Mouse (Mus musculus): ENCODE measurements around the gene Med16. TPM values are rescaled to one million over a fixed set of nuclear protein-coding genes. Genes with fewer than 3 reads are reported as not detected.

The Med16 gene
- total RNA-seq, 2 experiments from 2014 or later, result 57.7 to 59.3 TPM

DNA sequence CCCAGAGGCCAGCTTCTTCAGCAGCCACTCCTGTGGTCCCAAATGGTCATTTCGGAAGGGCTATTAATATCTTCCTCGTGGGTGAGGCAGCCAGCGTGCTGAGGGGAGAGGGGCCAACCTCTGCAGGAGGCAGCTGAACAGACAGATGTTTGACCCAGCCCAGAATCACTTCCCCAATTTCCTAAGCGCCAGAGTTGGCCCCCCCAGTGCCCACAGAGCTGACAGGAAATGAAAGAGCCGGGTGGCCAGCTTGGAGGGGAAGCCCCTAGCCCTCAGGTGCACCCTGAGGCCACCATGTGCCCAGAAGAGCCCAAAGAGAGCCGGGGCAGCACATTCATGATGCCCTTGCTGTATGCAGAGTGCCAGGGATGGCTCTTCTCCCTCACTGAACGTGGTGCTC lies 32.0 kb upstream of the Med16 start:
- no peak for DNase-seq (ENCODE audit: low spot score in 2 of 2)
- no peak for TF ChIP-seq CTCF (conservative IDR thresholded peaks at IDR 0.05)

GRCm38 (mm10) chr10:79937775-79938526 lies 29.2 kb upstream of the Med16 start:
- no peak for DNase-seq (ENCODE audit: low spot score in 2 of 2)
- H3K4me3 ChIP-seq, result no peak overlapping the region
- H3K27ac ChIP-seq, result no peak overlapping the region
- TF ChIP-seq CTCF (conservative IDR thresholded peaks at IDR 0.05), result no peak

More for the DNA sequence above, 32.0 kb upstream of the Med16 start:
- Histone ChIP-seq H3K4me3 (no peak overlapping the region), H3K27ac (no peak overlapping the region)

DNA sequence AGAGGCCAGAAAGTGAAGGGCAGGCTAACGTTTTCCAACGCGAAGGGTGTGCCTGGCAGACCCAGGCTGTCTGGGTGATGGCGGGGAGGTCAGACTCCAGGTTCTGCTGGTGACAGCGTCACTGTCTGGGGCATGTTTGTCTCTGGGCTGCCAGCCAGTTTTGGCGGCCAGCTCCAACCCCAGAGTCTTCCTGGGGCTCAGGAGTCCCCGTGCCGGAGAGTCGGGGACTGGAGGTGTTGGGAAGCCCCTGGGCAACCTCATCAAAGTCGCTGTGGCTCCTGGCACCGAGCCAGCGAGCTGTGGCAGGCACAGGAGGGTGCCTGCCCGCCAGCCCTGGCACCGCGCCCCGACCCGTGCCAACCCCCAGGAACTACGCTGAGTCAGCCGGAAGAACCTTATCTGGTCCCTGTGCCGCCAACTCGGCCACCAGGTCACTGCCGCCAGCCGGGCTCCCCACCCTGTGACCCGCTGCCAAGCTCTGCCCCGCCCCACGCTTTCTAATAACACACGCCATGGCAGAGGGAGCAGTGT lies 28.3 kb upstream of the Med16 start:
- no peak for DNase-seq (ENCODE audit: low spot score in 2 of 2)
- Histone ChIP-seq H3K27ac (no peak overlapping the region), H3K4me3 (peak overlapping the region; percentile 24; the same call in 1 of the 2 replicates)
- TF ChIP-seq CTCF (conservative IDR thresholded peaks at IDR 0.05), result no peak

DNA sequence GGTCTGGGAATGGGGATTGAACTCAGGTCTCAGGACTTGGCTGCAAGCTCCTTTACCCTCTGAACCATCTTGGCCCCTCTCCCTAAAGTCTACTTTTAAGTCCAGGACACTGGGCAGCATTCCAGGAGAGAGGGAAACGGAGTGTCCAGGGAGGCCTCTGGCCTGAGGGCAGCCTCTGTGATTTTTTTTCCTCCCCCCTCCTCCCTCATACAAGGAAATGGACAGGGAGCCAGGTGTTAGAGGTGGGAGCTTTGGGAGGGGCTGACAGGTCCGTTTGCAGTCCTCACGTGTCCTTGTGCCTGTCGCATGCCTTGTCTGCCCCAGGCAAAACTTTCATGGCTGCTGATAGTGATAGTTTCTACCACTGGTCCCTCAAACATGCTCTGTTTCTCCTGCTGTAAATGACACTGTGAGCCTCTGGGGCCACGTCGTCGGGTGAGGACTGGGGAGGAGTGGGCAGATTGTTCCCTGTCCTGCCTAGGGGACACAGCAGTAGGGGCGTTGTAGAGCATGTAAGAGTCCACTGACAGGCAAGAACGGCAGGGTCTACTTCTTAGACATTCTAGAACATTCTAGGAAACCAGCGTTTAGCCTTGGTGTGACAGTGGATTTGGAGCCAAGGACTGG lies 27.7 kb upstream of the Med16 start:
- no peak for TF ChIP-seq CTCF (conservative IDR thresholded peaks at IDR 0.05)
- no peak for DNase-seq (ENCODE audit: low spot score in 2 of 2)
- Histone ChIP-seq H3K27ac (no peak overlapping the region), H3K4me3 (no peak overlapping the region)

GRCm38 (mm10) chr10:79934794-79935569 lies 26.3 kb upstream of the Med16 start:
- no peak for TF ChIP-seq CTCF (conservative IDR thresholded peaks at IDR 0.05)
- no peak overlapping the region for H3K4me3 ChIP-seq
- no peak for DNase-seq (ENCODE audit: low spot score in 2 of 2)
- H3K27ac ChIP-seq, result no peak overlapping the region

- Histone ChIP-seq H3K27ac (peak overlapping the region; percentile 72; the same call in 1 of the 2 replicates), H3K4me3 (no peak overlapping the region)
- DNase-seq (ENCODE audit: low spot score in 2 of 2), result peak; percentile 64 to 67
- TF ChIP-seq CTCF (conservative IDR thresholded peaks at IDR 0.05), result no peak
Measured at GRCm38 (mm10) chr10:79934272-79934721, 25.6 kb upstream of the Med16 start.

DNA sequence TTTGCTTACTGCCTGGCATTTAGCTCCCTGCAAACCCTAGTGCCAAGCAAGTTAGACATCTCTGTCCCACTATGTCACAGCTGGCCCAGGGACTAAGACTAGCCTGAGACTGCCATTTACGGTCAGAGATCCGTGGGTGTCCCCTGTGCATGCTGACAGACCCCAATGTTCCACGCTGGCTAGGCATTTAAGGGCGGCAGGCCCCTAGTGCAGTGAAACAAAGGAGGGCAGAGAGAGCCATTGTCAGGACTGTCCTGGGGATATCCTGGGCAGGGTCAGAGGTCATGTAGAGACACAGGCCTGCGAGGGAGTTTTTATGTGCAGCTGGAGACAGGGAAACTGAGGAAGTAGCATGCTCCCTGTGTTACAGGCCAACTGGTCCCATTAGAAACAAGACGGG lies 25.1 kb upstream of the Med16 start:
- TF ChIP-seq CTCF (conservative IDR thresholded peaks at IDR 0.05), result no peak
- no peak for DNase-seq (ENCODE audit: low spot score in 2 of 2)
- peak overlapping the region; percentile 72; the same call in 1 of the 2 replicates for H3K27ac ChIP-seq
- no peak overlapping the region for H3K4me3 ChIP-seq

GRCm38 (mm10) chr10:79933145-79933679 lies 24.5 kb upstream of the Med16 start:
- no peak for TF ChIP-seq CTCF (conservative IDR thresholded peaks at IDR 0.05)
- Histone ChIP-seq H3K27ac (peak overlapping the region; percentile 72; the same call in 1 of the 2 replicates), H3K4me3 (no peak overlapping the region)
- DNase-seq (ENCODE audit: low spot score in 2 of 2), result no peak

DNA sequence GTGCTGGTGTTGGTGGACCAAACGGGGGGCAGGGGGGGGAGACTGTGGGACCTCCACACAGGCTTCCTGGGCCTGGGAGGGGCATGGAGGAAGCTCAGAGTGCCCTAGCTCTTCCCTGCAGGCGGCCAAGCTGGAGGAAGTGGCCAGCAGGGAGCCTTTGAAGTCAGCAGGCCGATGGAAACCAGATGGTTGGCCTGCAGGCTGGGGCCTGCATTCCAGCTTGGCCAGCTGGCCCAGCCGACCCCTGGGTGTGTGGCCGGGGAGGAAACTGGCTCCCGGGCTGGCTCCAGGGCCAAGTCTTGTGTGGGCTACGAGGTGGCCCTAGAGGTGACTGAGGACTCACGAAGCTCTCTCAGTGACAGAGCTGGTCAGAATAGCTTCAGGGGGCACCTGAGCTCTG lies 24.0 kb upstream of the Med16 start:
- Histone ChIP-seq H3K27ac (peak overlapping the region; percentile 72; the same call in 1 of the 2 replicates), H3K4me3 (no peak overlapping the region)
- TF ChIP-seq CTCF (conservative IDR thresholded peaks at IDR 0.05), result peak; percentile 38
- peak in 1 of 2 experiments; percentile 47 for DNase-seq (ENCODE audit: low spot score in 2 of 2)

DNA sequence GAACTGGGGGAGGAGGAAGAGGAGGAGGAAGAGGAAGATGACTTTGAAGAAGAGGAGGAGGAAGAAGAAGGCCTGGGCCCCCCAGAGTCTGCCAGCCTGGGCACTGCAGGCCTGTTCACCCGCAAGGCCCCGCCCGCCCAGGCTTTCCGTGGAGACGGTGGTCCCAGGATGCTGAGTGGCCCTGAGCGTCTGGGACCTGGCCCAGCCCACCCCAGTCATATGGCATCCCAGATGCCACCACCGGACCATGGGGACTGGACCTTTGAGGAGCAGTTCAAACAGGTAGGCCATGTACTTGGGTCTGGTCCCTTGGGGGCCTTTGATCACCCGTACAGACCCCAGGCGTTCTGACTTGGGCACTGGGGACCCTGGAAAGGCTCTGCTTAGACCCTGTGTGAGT lies 23.1 kb upstream of the Med16 start:
- no peak for TF ChIP-seq CTCF (conservative IDR thresholded peaks at IDR 0.05)
- no peak for DNase-seq (ENCODE audit: low spot score in 2 of 2)
- H3K4me3 ChIP-seq, result no peak overlapping the region
- H3K27ac ChIP-seq, result no peak overlapping the region

GRCm38 (mm10) chr10:79930826-79931186 lies 22.1 kb upstream of the Med16 start:
- TF ChIP-seq CTCF (conservative IDR thresholded peaks at IDR 0.05), result no peak
- Histone ChIP-seq H3K4me3 (no peak overlapping the region), H3K27ac (no peak overlapping the region)
- no peak for DNase-seq (ENCODE audit: low spot score in 2 of 2)

- DNase-seq (ENCODE audit: low spot score in 2 of 2), result no peak
- no peak overlapping the region for H3K27ac ChIP-seq
- no peak for TF ChIP-seq CTCF (conservative IDR thresholded peaks at IDR 0.05)
Measured at GRCm38 (mm10) chr10:79929967-79930825, 21.5 kb upstream of the Med16 start.

More at GRCm38 (mm10) chr10:79929967-79930825, 21.5 kb upstream of the Med16 start:
- no peak overlapping the region for H3K4me3 ChIP-seq
